Mouse (Mus musculus) embryonic facial prominence, embryonic 12.5 days (tissue): ENCODE results near the gene Slc9a3r2. TPM values are rescaled to one million over a fixed set of nuclear protein-coding genes. Genes with fewer than 3 reads are reported as not detected.

Experiments
- ATAC-seq: fragments of 200-750 bp; cut with Nextera tagmentation; 2 replicates; pipeline ENCODE4 v1.8.0; 2017; ENCODE audit not compliant: insufficient number of reproducible peaks, insufficient read depth, low FRiP score, low TSS enrichment
- H3K27ac ChIP-seq: fragments of 300-500 bp; sonication (generic); 2 replicates; pipeline ENCODE4 v1.5.1; 2016; ENCODE audit warnings: mild to moderate bottlenecking
- H3K27me3 ChIP-seq: fragments of 300-500 bp; sonication (generic); 2 replicates; pipeline ENCODE4 v1.6.1; 2016; ENCODE audit warnings: mild to moderate bottlenecking, moderate library complexity
- H3K36me3 ChIP-seq: fragments of 300-500 bp; sonication (generic); 2 replicates; pipeline ENCODE4 v1.6.1; 2016; ENCODE audit warnings: mild to moderate bottlenecking
- H3K4me1 ChIP-seq: fragments of 300-500 bp; sonication (generic); 2 replicates; pipeline ENCODE4 v1.6.1; 2016
- H3K4me2 ChIP-seq: fragments of 300-500 bp; sonication (generic); replicated peaks from 2 replicates; pipeline ENCODE4 v1.6.1; 2016; ENCODE audit warnings: mild to moderate bottlenecking, moderate library complexity
- H3K4me3 ChIP-seq: fragments of 300-500 bp; sonication (generic); 2 replicates; pipeline ENCODE4 v1.5.1; 2016; ENCODE audit warnings: mild to moderate bottlenecking
- H3K9ac ChIP-seq: fragments of 300-500 bp; sonication (generic); 2 replicates; pipeline ENCODE4 v1.6.1; 2016; ENCODE audit warnings: mild to moderate bottlenecking, moderate library complexity
- H3K9me3 ChIP-seq: fragments of 300-500 bp; sonication (generic); 2 replicates; pipeline ENCODE4 v1.6.1; 2016; ENCODE audit warnings: mild to moderate bottlenecking, moderate library complexity
- WGBS: fragments of 180-500 bp; shearing (Covaris S2); methylation state at CpG from one replicate; pipeline ENCODE4 v1.1.7; 2016; 5-methylcytosine and 5-hydroxymethylcytosine counted together
- polyA plus RNA-seq: library from polyadenylated mRNA; unstranded; fragments of >200 nt; fragmentation: Nextera tagmentation; extraction: Ambion mirVana; gene quantifications from 2 replicates; pipeline ENCODE4 v1.2.1, GENCODE M21; 2016

The Slc9a3r2 gene
- polyA plus RNA-seq, result 59.6 and 60.6 TPM in 2 replicates

GRCm38 (mm10) chr17:24650070-24650616 is at the start of gene Slc9a3r2:
Gene Slc9a3r2 (minus strand): TSS chr17:24650327.
- Histone ChIP-seq H3K9ac (peak within 1 kb of the TSS; percentile 91), H3K9me3 (no peaks in the 10 kb centered on the region), H3K4me1 (peaks cover 22% of the 10 kb centered on the region), H3K4me3 (peak within 1 kb of the TSS; percentile 72), H3K27ac (peak within 1 kb of the TSS; percentile 66), H3K36me3 (no peaks in the 10 kb centered on the region), H3K4me2 (peak within 1 kb of the TSS; percentile 97), H3K27me3 (no peaks in the 10 kb centered on the region)
- ATAC-seq, result peak; percentile 54
- under 1% methylated on average over 33 of the region's 41 CpGs for WGBS

GRCm38 (mm10) chr17:24699473-24699872 is 49.3 kb upstream of the Slc9a3r2 start:
- Histone ChIP-seq H3K36me3 (peaks cover 46% of the 10 kb centered on the region), H3K27me3 (no peaks in the 10 kb centered on the region), H3K27ac (no peak overlapping the region), H3K4me2 (no peak overlapping the region), H3K4me1 (peaks cover 21% of the 10 kb centered on the region), H3K4me3 (0 out of 2 replicates have a peak overlapping the region, but pooled peaks have one; percentile 2), H3K9ac (no peak overlapping the region), H3K9me3 (no peaks in the 10 kb centered on the region)
- no peak for ATAC-seq
- 80% methylated on average over 2 of the region's 2 CpGs for whole genome bisulfite sequencing

GRCm38 (mm10) chr17:24698715-24699114 is 48.6 kb upstream of the Slc9a3r2 start:
- ATAC-seq, result no peak
- Histone ChIP-seq H3K36me3 (peaks cover 39% of the 10 kb centered on the region), H3K27ac (no peak overlapping the region), H3K27me3 (no peaks in the 10 kb centered on the region), H3K9ac (no peak overlapping the region), H3K4me3 (no peak overlapping the region), H3K9me3 (no peaks in the 10 kb centered on the region), H3K4me2 (0 out of 2 replicates have a peak overlapping the region, but pooled peaks have one; percentile 4), H3K4me1 (peaks cover 21% of the 10 kb centered on the region)
- 64% methylated on average over 9 of the region's 9 CpGs for WGBS

- 11% methylated on average over 5 of the region's 5 CpGs for whole genome bisulfite sequencing
- no peak overlapping the region for H3K4me3 ChIP-seq
- no peaks in the 10 kb centered on the region for H3K9me3 ChIP-seq
- H3K4me1 ChIP-seq, result peaks cover 21% of the 10 kb centered on the region
- 0 out of 2 replicates have a peak overlapping the region, but pooled peaks have one; percentile 4 for H3K4me2 ChIP-seq
- H3K36me3 ChIP-seq, result peaks cover 40% of the 10 kb centered on the region
- no peak for ATAC-seq
- H3K9ac ChIP-seq, result no peak overlapping the region
- no peaks in the 10 kb centered on the region for H3K27me3 ChIP-seq
- H3K27ac ChIP-seq, result no peak overlapping the region
Measured at GRCm38 (mm10) chr17:24697985-24698384, 47.9 kb upstream of the Slc9a3r2 start.

- H3K4me3 ChIP-seq, result peak within 1 kb of the TSS; percentile 87
- peaks cover 21% of the 10 kb centered on the region for H3K4me1 ChIP-seq
- WGBS, result under 1% methylated on average over 66 of the region's 76 CpGs
- peak; percentile 85 for ATAC-seq
- H3K27ac ChIP-seq, result peak within 1 kb of the TSS; percentile 91
- H3K36me3 ChIP-seq, result peaks cover 34% of the 10 kb centered on the region
- H3K4me2 ChIP-seq, result peak within 1 kb of the TSS; percentile 66
- peaks cover 1% of the 10 kb centered on the region; the same call in 1 of the 2 replicates for H3K27me3 ChIP-seq
- peak within 1 kb of the TSS; percentile 81 for H3K9ac ChIP-seq
- H3K9me3 ChIP-seq, result no peaks in the 10 kb centered on the region
Measured at GRCm38 (mm10) chr17:24696011-24696697, 46.0 kb upstream of the Slc9a3r2 start, which contains the start of the genes Gfer and Noxo1. Gene Gfer (minus strand): TSS chr17:24696156. Gene Noxo1 (plus strand): TSS chr17:24696234.

GRCm38 (mm10) chr17:24695326-24696010 is 45.3 kb upstream of the Slc9a3r2 start:
- ATAC-seq, result peak; percentile 8; the same call in 1 of the 2 replicates
- WGBS, result 5% methylated on average over 51 of the region's 51 CpGs
- Histone ChIP-seq H3K9me3 (no peaks in the 10 kb centered on the region), H3K36me3 (peaks cover 27% of the 10 kb centered on the region), H3K4me3 (peak overlapping the region; percentile 87), H3K4me2 (peak overlapping the region; percentile 66), H3K27me3 (peaks cover 8% of the 10 kb centered on the region), H3K27ac (peak overlapping the region; percentile 91), H3K4me1 (peaks cover 21% of the 10 kb centered on the region), H3K9ac (peak overlapping the region; percentile 81)

GRCm38 (mm10) chr17:24692385-24692784 is 42.3 kb upstream of the Slc9a3r2 start:
- Histone ChIP-seq H3K4me2 (no peak overlapping the region), H3K36me3 (peaks cover 15% of the 10 kb centered on the region), H3K4me3 (peak overlapping the region; percentile 1; the same call in 1 of the 2 replicates), H3K9me3 (no peaks in the 10 kb centered on the region), H3K27me3 (peaks cover 39% of the 10 kb centered on the region), H3K27ac (no peak overlapping the region), H3K9ac (no peak overlapping the region), H3K4me1 (peaks cover 19% of the 10 kb centered on the region)
- WGBS, result 90% methylated on average over 5 of the region's 5 CpGs
- ATAC-seq, result no peak

GRCm38 (mm10) chr17:24689251-24690081 is 39.3 kb upstream of the Slc9a3r2 start, which contains the start of gene Syngr3:
Gene Syngr3 (minus strand): TSS chr17:24689955.
- Histone ChIP-seq H3K27me3 (peaks cover 49% of the 10 kb centered on the region), H3K4me2 (peak within 1 kb of the TSS; percentile 96), H3K27ac (no peak within 1 kb of the TSS), H3K4me1 (peaks cover 10% of the 10 kb centered on the region; the same call in 1 of the 2 replicates), H3K36me3 (peaks cover 15% of the 10 kb centered on the region), H3K4me3 (peak within 1 kb of the TSS; percentile 61), H3K9ac (peak within 1 kb of the TSS; percentile 60), H3K9me3 (no peaks in the 10 kb centered on the region)
- no peak for ATAC-seq
- WGBS, result under 1% methylated on average over 44 of the region's 55 CpGs

GRCm38 (mm10) chr17:24687599-24687998 is 37.5 kb upstream of the Slc9a3r2 start:
- Histone ChIP-seq H3K9me3 (no peaks in the 10 kb centered on the region), H3K27me3 (peaks cover 49% of the 10 kb centered on the region), H3K9ac (no peak overlapping the region), H3K27ac (no peak overlapping the region), H3K4me2 (peak overlapping the region; percentile 47), H3K4me1 (peaks cover 10% of the 10 kb centered on the region; the same call in 1 of the 2 replicates), H3K36me3 (peaks cover 7% of the 10 kb centered on the region), H3K4me3 (peak overlapping the region; percentile 32)
- ATAC-seq, result no peak
- WGBS, result 18% methylated on average over 23 of the region's 23 CpGs

- WGBS, result 2% methylated on average over 25 of the region's 25 CpGs
- Histone ChIP-seq H3K27me3 (peaks cover 49% of the 10 kb centered on the region), H3K4me1 (peaks cover 10% of the 10 kb centered on the region; the same call in 1 of the 2 replicates), H3K9me3 (no peaks in the 10 kb centered on the region), H3K4me3 (peak overlapping the region; percentile 32), H3K4me2 (peak overlapping the region; percentile 47), H3K36me3 (peaks cover 7% of the 10 kb centered on the region; the same call in 1 of the 2 replicates), H3K9ac (no peak overlapping the region), H3K27ac (no peak overlapping the region)
- no peak for ATAC-seq
Measured at GRCm38 (mm10) chr17:24687146-24687595, 37.0 kb upstream of the Slc9a3r2 start.
